Mouse (Mus musculus): ENCODE measurements around the gene Rps6kc1. TPM values are rescaled to one million over a fixed set of nuclear protein-coding genes. Genes with fewer than 3 reads are reported as not detected.

The Rps6kc1 gene
- polyA plus RNA-seq, 1 experiment, result 25.0 TPM

DNA sequence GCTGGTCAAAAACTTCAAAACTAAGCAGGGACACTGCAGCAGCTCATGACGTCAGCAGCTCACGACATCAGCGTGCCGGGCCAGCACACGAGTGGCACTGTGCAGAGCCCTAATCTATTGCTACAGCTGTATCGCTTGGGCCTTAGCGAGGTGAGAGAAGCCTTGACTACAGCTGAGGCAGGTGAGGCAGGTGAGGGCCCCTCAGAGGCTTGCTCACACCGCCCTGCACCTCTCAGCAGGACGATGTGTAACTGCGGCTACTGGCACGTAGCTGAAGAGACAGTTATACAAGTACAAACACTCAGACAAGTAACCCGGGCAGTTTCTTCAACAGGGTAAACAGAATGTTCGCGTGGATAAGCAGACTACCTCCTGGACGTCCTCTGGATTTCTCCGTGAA is 6.9 kb downstream of the Rps6kc1 start:
- Histone ChIP-seq H3K4me1 (ENCODE audit: control insufficient read depth, insufficient read depth, low read length) (peaks cover 14% of the 10 kb centered on the region; the same call in 1 of the 2 replicates), H3K27ac (ENCODE audit: insufficient read depth, low read length) (no peak overlapping the region), H3K4me3 (ENCODE audit: insufficient read depth, low read length) (no peak overlapping the region)
- TF ChIP-seq CTCF (IDR thresholded peaks at IDR 0.05; ENCODE audit: borderline replicate concordance, insufficient read depth, low read length) (no peak), POLR2A (IDR thresholded peaks at IDR 0.05; ENCODE audit: low read depth, low read length) (no peak)

DNA sequence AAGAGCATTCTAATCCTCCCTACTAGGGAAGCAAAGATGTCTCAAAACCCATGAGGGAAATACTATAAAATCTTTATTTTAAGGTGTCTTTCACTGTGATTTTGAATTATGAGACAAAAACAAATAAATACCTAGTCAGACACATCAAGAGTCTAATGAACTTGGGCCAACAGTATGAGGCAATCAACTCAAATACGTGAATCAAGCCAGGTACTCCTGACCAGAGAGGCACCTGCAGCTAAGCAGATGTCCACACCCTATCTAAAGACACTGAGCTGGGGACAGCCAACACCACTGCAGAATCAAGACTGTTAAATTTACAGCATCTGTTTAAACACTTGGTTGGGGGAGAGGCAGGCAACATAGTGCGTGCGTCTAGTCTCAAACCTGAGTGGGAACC is 7.4 kb downstream of the Rps6kc1 start:
- Histone ChIP-seq H3K27ac (ENCODE audit: insufficient read depth, low read length) (no peak overlapping the region), H3K4me1 (ENCODE audit: control insufficient read depth, insufficient read depth, low read length) (peaks cover 16% of the 10 kb centered on the region), H3K4me3 (ENCODE audit: insufficient read depth, low read length) (no peak overlapping the region)
- TF ChIP-seq CTCF (IDR thresholded peaks at IDR 0.05; ENCODE audit: borderline replicate concordance, insufficient read depth, low read length) (no peak), POLR2A (IDR thresholded peaks at IDR 0.05; ENCODE audit: low read depth, low read length) (no peak)

DNA sequence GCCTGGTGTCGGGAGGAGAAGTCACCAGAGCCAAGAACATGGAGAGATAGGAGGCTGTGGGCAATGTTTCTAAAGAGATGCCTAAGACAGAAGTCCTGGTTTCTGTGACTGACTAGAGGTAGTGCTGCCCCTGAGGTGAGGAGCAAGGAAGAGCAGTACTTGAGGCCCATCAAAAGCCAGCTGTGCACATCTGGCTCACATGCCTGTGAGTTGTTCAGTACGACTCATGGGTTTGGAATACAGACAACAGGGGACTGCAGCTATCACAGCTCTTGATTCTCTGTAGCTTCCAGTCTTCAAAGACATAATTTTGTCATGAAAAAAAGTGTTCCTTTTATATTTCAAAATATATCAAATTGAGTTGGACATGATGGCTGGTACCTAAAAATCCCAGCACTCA is 10.5 kb downstream of the Rps6kc1 start:
- Histone ChIP-seq H3K4me1 (ENCODE audit: control insufficient read depth, insufficient read depth, low read length) (peaks cover 17% of the 10 kb centered on the region), H3K27ac (ENCODE audit: insufficient read depth, low read length) (peak overlapping the region; percentile 68), H3K4me3 (ENCODE audit: insufficient read depth, low read length) (no peak overlapping the region)
- TF ChIP-seq CTCF (IDR thresholded peaks at IDR 0.05; ENCODE audit: borderline replicate concordance, insufficient read depth, low read length) (no peak), POLR2A (IDR thresholded peaks at IDR 0.05; ENCODE audit: low read depth, low read length) (no peak)

DNA sequence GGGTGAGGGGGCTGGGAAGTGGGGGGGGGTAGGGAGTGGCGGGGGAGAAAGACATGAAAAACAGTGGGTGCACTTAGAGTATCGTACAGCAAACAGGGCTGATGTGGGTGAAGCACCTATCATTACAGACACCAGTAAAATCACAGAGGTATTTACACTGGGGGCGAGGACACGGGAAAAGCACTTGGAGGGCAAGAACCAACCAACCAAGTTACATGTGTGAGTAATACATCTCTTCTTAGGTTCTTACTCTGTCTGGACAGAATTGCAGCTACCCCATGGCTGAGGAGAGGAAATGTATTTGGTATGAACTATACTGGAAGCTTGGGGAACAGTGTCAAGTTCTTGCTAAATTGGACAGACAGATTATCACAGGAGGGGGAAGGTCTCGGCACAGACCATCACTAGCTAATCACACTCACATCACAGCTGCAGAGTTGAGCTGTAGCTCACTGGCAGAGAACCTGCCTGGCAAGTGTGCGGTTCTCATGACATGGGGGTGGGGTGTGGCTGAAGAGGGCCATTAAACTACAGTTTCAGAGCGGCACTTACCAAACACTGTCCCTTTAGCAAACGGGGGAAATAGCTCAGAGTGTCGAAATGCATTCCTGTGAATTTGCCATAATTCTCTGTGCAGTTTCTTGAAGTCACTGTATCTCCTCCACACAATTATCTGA is 12.5 kb downstream of the Rps6kc1 start:
- TF ChIP-seq CTCF (IDR thresholded peaks at IDR 0.05; ENCODE audit: borderline replicate concordance, insufficient read depth, low read length), result no peak
- no peak for TF ChIP-seq POLR2A (IDR thresholded peaks at IDR 0.05; ENCODE audit: low read depth, low read length)
- Histone ChIP-seq H3K27ac (ENCODE audit: insufficient read depth, low read length) (peak overlapping the region; percentile 16), H3K4me3 (ENCODE audit: insufficient read depth, low read length) (no peak overlapping the region), H3K4me1 (ENCODE audit: control insufficient read depth, insufficient read depth, low read length) (peaks cover 17% of the 10 kb centered on the region)

DNA sequence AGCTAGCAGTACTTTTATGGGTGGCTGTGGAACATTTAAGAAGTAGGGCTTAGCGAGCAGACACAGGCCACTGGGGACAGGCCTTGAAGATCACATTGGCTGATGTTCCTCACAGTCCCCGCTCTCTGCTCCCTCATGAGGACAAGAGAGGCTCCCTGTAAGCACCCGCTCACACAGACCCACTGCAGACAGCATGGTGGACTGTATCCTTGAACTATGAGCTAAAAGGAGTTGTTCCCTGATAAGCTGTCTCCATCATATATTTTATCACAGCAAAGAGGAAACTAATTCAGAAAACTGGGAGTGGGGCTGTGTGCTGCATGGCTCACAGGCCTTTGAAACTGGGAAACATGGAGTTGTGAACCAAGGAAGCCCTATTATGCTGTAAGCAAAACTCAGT is 13.4 kb downstream of the Rps6kc1 start:
- H3K4me1 ChIP-seq (ENCODE audit: control insufficient read depth, insufficient read depth, low read length), result peaks cover 13% of the 10 kb centered on the region
- TF ChIP-seq CTCF (IDR thresholded peaks at IDR 0.05; ENCODE audit: borderline replicate concordance, insufficient read depth, low read length) (no peak), POLR2A (IDR thresholded peaks at IDR 0.05; ENCODE audit: low read depth, low read length) (no peak)
- H3K27ac ChIP-seq (ENCODE audit: insufficient read depth, low read length), result no peak overlapping the region
- no peak overlapping the region for H3K4me3 ChIP-seq (ENCODE audit: insufficient read depth, low read length)

DNA sequence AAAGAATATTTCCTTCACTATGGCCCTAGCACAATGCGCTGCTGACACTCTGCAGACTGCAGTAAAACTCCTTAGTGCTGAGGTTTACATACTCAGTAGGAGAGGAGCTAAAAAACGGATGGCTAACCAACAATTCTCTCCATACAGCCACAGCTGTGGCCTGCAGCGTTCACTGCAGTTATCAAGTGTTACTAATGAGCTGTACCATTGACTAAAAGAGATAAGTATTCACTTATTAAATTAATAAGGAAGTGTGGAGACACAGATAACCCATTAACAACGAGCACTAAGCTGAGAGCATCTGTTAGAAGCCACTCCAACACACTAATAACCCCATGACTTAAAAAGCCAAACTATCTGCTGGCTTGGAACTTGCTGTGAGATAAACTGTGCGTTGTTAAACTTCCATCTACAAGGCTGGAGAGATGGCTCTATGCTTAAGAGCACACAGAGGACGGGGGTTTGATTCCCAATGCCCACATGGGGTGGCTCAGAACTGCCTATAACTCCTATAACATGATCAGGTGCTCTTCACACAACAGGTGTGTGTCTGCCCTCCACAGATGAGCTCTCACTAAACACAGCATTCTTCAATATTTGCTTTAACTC is 17.9 kb downstream of the Rps6kc1 start:
- no peak overlapping the region for H3K27ac ChIP-seq (ENCODE audit: insufficient read depth, low read length)
- TF ChIP-seq POLR2A (IDR thresholded peaks at IDR 0.05; ENCODE audit: low read depth, low read length) (no peak), CTCF (IDR thresholded peaks at IDR 0.05; ENCODE audit: borderline replicate concordance, insufficient read depth, low read length) (no peak)
- H3K4me1 ChIP-seq (ENCODE audit: control insufficient read depth, insufficient read depth, low read length), result no peaks in the 10 kb centered on the region
- no peak overlapping the region for H3K4me3 ChIP-seq (ENCODE audit: insufficient read depth, low read length)

DNA sequence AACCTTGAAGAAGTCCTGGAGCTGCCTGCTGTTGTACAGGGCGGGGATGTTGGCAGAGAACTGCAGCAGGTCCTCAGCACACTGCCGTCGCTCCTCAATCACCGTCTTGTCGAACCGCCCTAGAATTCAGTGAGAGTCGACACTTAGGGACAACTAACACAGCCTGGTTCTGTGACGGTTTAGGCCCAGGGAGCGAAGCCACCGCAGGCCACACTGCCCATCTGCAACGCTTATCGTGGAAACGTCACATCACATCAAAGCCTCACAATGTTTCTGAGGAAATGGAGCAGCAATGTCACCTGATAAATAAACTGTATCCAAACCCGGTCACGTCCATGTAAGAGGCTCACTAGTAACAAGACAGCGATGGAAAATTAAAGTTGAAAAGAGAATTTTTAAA is 22.9 kb downstream of the Rps6kc1 start:
- TF ChIP-seq CTCF (IDR thresholded peaks at IDR 0.05; ENCODE audit: borderline replicate concordance, insufficient read depth, low read length) (no peak), POLR2A (IDR thresholded peaks at IDR 0.05; ENCODE audit: low read depth, low read length) (no peak)
- Histone ChIP-seq H3K4me1 (ENCODE audit: control insufficient read depth, insufficient read depth, low read length) (no peaks in the 10 kb centered on the region), H3K4me3 (ENCODE audit: insufficient read depth, low read length) (no peak overlapping the region), H3K27ac (ENCODE audit: insufficient read depth, low read length) (no peak overlapping the region)

DNA sequence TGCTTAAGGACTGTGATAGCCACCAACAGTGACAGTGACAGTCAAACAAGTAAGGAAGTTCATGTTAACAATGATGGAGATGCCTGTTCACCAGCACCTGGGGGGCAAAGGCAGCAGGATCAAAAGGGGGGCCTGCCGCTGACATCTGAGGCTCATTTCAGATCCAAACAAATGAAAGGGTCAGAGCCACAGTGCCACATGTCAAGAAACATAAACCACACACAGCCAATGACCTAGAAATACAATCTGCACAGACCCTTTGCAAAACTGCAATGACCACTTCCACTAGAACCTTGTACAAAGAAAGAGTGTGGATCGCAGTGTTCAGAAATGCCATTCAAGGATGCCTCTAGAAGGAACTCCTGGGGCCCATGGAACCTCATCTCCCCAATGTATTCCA is 23.5 kb downstream of the Rps6kc1 start:
- Histone ChIP-seq H3K4me3 (ENCODE audit: insufficient read depth, low read length) (no peak overlapping the region), H3K4me1 (ENCODE audit: control insufficient read depth, insufficient read depth, low read length) (no peaks in the 10 kb centered on the region), H3K27ac (ENCODE audit: insufficient read depth, low read length) (no peak overlapping the region)
- TF ChIP-seq POLR2A (IDR thresholded peaks at IDR 0.05; ENCODE audit: low read depth, low read length), result no peak
- no peak for TF ChIP-seq CTCF (IDR thresholded peaks at IDR 0.05; ENCODE audit: borderline replicate concordance, insufficient read depth, low read length)

DNA sequence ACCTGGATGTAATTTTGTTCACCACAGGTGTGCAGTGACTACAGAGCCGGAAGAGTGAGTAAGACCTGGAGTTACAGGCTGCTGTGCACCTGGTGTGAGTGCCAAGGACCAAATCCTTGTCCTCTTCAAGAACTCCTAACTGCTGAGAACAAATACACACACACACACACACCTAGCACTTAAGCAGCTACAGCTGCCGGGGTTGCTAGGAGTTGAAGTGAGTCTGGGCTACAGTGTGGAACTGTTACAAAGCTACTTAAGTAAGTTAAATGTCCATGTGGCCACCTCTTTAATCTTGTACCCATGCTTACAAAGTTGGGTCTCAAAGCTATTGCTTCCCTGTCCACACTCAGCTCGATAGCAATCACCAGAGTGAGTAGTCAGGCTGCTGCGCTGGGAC is 25.6 kb downstream of the Rps6kc1 start:
- H3K4me1 ChIP-seq (ENCODE audit: control insufficient read depth, insufficient read depth, low read length), result no peaks in the 10 kb centered on the region

DNA sequence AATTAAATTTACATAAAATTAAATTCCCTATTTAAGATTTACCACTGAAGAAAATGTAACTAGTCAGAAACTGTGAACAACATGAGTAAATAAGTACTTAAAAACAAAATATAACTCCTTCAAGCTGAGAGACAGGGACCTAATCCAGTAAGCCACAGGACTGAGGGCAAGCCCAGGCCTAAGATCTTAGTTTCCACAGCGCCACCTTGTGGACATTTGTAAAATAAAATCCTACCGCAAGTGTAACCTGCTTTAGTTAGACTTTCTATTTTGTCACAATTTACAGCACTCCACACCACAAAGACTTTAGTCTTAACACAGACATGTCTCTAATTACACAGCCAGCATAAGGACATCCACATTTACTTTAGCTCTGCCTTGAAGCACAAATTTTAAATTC is 30.1 kb downstream of the Rps6kc1 start:
- H3K27ac ChIP-seq (ENCODE audit: insufficient read depth, low read length), result no peak overlapping the region
- TF ChIP-seq CTCF (IDR thresholded peaks at IDR 0.05; ENCODE audit: borderline replicate concordance, insufficient read depth, low read length) (peak; percentile 26; the same call in 1 of the 2 replicates), POLR2A (IDR thresholded peaks at IDR 0.05; ENCODE audit: low read depth, low read length) (no peak)
- no peak overlapping the region for H3K4me3 ChIP-seq (ENCODE audit: insufficient read depth, low read length)
- H3K4me1 ChIP-seq (ENCODE audit: control insufficient read depth, insufficient read depth, low read length), result no peaks in the 10 kb centered on the region

More for the DNA sequence above, 25.6 kb downstream of the Rps6kc1 start:
- Histone ChIP-seq H3K4me3 (ENCODE audit: insufficient read depth, low read length) (no peak overlapping the region), H3K27ac (ENCODE audit: insufficient read depth, low read length) (no peak overlapping the region)
- TF ChIP-seq POLR2A (IDR thresholded peaks at IDR 0.05; ENCODE audit: low read depth, low read length) (no peak), CTCF (IDR thresholded peaks at IDR 0.05; ENCODE audit: borderline replicate concordance, insufficient read depth, low read length) (no peak)

All from embryonic fibroblast, embryonic 13.5 days (primary cell).